Mouse (Mus musculus): Measurements from ENCODE around the gene Ifi47. TPM values are rescaled to one million over a fixed set of nuclear protein-coding genes. Genes with fewer than 3 reads are reported as not detected.
A peak's percentile ranks its signal among the peaks of the same experiment; 100 is the strongest.

The Ifi47 gene
- polyA plus RNA-seq, 2 experiments from 2014 or later, result 399 to 513 TPM

DNA sequence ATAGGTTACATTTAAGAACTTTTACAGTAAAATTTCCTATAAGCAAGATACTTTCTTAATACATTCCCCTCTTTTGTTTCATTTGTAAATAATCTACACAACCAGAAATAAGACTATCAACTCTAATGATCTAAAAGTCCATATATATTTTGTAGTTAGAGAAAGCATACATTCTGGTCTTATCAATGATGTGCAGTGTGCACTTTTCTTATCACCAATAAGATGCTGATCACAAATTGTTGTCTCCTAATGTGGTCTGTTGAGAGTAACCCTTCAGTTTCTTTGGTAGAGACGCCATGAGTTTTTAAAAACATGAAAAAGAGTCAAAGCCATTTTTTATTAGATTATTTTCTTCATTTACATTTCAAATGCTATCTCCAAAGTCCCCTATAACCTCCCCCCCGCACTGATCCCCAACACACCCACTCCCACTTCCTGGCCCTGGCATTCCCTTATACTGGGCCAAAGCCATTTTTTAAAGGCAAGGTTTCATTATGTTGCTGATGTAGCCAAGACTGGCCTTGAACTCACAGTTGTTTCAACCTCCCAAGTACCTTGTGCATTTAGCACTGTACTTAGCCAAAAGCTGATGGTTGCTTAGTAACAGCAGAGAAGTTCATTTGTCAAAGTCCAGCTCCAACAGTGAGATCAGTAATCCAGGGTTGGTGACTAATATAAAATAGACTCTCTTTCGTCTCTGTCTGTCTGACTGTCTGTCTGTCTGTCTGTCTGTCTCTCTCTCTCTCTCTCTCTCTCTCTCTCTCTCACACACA, 13.5 kb downstream of the Ifi47 start:
- ATAC-seq, result no peak

DNA sequence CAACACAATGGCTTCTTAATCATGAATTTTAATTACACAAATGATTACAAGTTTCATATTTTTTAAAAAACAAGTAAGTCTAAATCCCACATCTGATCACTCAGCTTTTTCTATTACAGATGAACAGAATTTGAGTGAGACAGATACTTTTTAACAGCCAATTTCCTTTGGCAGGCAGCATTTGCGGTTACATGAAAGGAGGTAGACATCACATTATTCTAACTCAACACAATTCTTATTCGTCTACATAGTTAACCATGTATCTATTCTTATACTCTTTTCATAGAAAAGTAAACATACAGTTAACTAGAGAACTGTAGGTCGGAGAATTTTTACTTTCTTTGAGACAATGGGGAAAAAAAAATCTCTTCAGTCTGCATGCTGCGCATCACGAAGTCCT, 14.2 kb downstream of the Ifi47 start:
- ATAC-seq, result peak; percentile 13

DNA sequence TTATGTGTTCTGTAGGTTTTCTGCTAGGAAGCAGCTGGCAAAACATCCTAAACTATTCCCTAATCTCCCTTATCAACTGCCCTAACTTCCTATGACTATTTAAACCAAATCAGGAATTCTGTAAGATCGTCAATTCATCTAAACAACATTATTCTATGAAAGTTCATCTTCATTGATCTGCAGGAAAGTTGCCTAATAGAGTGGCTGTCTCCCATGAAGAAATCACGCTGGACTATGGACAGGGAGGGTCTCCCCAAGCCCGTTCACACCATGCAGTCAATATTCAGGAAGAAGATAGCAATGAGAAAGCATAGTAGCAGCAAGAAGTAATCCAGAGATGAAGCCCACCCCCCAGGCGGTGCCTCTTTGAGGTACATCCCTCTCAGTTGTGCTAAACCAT, 14.8 kb downstream of the Ifi47 start:
- no peak for ATAC-seq

DNA sequence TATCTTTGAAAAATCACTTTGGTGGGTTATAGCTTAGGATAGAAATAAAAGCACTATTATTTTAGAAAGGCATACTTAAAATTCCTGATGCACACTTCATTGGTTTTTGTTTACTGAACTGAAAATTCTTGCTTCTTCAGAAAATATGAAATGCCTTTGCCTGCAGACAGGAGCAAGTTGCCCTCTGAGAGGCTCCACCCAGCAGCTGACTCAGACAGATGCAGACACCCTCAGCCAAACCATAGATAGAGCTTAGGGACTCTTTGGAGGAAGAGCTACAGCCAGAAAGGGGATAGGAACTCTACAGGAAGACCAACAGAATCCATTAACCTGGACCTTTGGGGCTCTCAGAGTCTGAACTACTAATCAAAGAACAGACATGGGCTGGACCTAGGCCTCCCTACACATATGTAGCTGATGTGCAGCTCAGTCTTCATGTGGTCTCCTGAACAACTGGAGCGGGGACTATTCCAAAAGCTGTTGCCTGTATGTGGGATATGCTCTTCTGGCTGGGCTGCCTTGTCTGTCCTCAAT, 15.7 kb downstream of the Ifi47 start:
- no peak for ATAC-seq

DNA sequence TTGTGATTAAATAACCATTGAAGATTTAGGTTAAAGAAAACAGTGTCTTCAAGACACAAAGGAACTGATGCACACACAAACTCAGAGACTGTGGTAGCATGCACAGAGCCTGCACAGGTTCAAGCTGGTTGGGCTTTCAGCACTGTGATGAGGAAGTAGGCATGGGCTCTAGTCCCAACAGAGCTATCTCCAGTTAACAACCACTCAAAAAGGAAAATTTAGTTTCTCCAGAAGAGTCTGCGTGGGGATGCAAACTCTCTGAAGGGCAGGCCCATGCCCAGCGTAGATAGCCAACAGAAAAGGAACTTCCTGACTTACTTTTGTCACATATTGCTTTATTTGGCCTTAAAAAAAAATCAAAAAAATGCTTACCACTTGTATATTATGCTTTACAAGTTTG, 16.4 kb downstream of the Ifi47 start:
- no peak for ATAC-seq

DNA sequence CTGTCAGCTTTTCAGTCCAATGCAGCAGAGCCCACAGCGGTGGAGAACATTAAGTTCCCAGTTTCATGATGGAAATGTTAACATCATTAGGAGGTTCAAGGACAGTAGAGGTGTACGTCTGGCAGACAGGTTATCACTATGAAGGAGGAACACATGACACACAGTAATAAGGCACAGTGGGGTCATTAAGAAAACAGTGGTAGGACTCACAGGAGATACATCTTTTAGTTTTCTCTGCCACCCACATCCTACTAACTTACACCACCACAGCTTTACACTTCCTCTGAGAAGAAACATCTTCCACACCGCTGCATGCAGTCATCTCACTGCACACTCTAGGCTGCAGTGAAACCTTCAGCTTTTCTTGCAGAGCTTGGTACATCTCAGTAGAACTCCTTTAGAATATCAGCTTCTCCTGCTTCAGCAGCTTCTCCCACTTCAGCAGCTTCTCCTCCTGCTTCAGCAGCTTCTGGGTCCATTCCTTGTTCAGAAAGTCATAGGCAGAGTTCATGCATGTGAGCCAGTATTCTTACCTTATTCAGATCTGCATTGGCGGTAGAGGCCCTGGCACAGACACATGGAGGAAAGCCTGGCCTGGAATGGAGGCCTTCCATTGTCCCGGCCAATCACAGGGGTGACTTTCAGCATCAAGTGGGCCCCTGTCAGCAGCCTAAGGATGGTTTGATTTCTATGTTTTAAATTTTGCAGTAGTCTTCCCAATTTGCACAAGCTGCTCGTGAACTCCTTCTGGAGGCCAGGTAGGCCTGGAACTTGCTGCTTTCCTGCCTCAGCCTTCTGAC, 17.7 kb downstream of the Ifi47 start:
- ATAC-seq, result peak; percentile 73

DNA sequence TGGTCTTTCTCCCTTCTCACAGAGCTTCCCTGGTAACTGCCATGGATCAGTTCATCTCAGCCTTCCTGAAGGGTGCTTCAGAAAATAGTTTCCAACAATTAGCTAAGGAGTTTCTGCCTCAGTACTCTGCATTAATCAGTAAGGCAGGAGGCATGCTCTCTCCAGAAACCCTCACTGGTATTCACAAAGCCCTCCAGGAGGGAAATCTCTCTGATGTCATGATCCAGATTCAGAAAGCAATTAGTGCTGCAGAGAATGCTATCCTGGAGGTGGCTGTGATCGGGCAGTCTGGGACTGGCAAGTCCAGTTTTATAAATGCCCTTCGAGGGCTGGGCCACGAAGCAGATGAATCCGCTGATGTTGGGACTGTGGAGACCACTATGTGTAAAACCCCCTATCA, 19.0 kb downstream of the Ifi47 start:
- ATAC-seq, result no peak

- ATAC-seq, result peak; percentile 65
These were observed 24.0 kb downstream of the Ifi47 start for GRCm38 (mm10) chr11:49100409-49100808.

DNA sequence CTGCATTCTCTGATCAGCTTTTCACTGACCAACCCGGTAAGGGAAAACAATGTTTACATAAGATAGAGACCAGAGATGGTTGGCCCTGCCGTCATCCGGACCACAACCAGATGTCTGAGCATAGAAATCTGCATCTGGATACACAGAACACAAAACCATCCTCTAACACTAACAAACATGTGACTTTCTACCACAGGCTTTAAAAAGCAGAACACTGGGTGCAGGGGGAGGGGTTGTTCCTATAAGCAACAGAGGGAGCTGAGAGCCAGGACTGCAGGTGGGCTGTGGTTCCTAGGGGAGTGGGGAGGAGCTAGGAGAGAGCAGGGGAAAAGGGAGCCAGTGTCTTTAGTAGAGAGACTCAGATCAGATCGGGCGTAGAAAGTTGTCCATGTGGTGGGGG, 25.1 kb downstream of the Ifi47 start:
- no peak for ATAC-seq

- ATAC-seq, result peak; percentile 54
These were observed 26.8 kb downstream of the Ifi47 start for GRCm38 (mm10) chr11:49103047-49103693.

GRCm38 (mm10) chr11:49105752-49106151, 29.4 kb downstream of the Ifi47 start:
- ATAC-seq, result no peak

GRCm38 (mm10) chr11:49107650-49108537, 31.5 kb downstream of the Ifi47 start:
- no peak for ATAC-seq

- ATAC-seq, result peak; percentile 40
These were observed 32.4 kb downstream of the Ifi47 start for GRCm38 (mm10) chr11:49108833-49109232.

DNA sequence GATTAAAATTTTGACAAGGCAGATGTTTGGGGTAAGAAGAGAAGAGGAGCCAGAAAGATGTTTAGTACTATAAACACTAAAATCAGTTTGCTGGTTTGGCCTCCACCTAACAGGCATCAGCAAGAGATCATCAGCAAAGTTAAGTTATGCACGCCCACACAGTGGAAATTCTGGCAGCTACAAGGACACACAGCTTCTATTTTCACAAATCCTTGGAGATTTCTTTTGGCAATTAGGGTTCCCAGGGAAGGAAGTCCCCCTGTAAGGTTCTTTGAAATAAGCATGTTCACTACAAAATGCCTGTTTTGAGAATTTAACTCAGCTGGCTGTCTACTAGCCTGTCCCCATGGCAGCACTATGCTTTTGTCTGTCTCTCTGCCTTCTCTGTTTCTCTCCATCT, 34.6 kb downstream of the Ifi47 start:
- no peak for ATAC-seq

DNA sequence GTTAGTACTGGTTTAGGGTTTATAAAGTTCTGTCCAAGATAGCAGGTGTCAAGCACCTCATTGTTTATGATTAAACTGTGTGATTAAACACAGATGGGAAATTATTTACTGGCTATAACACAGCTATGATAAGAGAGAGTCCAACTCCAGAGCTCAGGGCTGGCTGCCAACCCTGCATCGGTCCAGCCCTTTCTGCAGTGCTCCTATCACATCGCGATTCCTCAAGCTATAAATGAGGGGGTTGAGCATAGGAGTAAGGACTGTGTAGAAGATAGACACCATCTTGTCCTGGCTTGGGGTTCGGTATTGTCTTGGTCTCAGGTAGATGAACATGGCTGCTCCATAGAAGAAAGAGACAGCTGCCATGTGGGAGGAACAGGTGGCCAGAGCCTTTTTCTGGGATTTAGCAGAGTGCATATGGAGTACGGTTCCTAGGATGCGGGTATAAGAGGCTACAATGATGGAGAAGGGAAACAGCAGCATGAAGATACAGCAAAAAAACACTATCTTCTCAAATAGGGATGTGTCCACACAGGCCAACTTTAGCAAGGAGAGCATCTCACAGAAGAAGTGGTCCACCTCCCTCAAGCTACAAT, 36.3 kb downstream of the Ifi47 start:
- ATAC-seq, result no peak

- no peak for ATAC-seq
These were observed 37.8 kb downstream of the Ifi47 start for GRCm38 (mm10) chr11:49114158-49114557.

DNA sequence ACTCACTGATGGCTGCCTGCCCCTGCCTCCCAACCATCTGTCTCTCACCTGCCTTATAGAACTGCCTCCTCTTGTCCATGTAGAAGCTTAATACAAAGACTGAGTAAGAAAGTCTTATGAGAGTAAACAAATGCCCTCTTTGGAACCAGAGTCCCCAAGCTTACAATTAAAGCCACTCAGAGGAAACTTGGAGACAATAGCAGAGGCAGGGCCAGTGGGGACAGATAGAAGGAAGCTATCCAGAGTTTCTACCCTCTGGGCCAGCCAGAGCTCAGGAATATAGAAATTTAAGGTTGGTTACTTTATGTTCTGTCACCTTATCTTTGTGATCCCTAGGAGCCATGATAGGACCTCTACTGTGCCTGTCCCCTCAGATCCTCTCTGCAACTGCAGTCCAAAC, 38.4 kb downstream of the Ifi47 start, which contains the start of gene Olfr1396:
Gene Olfr1396, minus strand, starts transcription at position 101 of the 400 bp plus-strand sequence.
- no peak for ATAC-seq

- ATAC-seq, result no peak
These were observed 43.2 kb downstream of the Ifi47 start for GRCm38 (mm10) chr11:49119635-49120034.

GRCm38 (mm10) chr11:49124169-49124568, 47.8 kb downstream of the Ifi47 start:
- ATAC-seq, result no peak

- no peak for ATAC-seq
These were observed 65.6 kb downstream of the Ifi47 start, which contains the start of gene Olfr1395 for GRCm38 (mm10) chr11:49141974-49142373. Olfr1395 (plus strand) TSS chr11:49142274.
